Mouse (Mus musculus) C2C12 (cell line): ENCODE results near the gene Tuba8.

Source experiments
- CEBPB ChIP-seq: IDR thresholded peaks from one replicate; pipeline ENCODE4 v1.6.1; 2011; ENCODE audit warnings: low read depth, mild to moderate bottlenecking, control low read depth, moderate library complexity
- CTCF ChIP-seq: IDR thresholded peaks from one replicate; pipeline ENCODE4 v1.5.1; 2011; ENCODE audit not compliant: control insufficient read depth, insufficient read depth, insufficient read length
- FOSL1 ChIP-seq: IDR thresholded peaks from one replicate; pipeline ENCODE4 v1.8.0; 2011; ENCODE audit warnings: mild to moderate bottlenecking, low read length; ENCODE audit not compliant: poor library complexity, insufficient read depth, severe bottlenecking
- MAX ChIP-seq: IDR thresholded peaks from one replicate; pipeline ENCODE4 v1.6.1; 2011; ENCODE audit warnings: mild to moderate bottlenecking, control low read depth
- MYOG ChIP-seq: IDR thresholded peaks from one replicate; pipeline ENCODE4 v1.6.1; 2011; ENCODE audit not compliant: control insufficient read depth, insufficient read length; ENCODE audit errors: extremely low read depth
- USF1 ChIP-seq: IDR thresholded peaks from one replicate; pipeline ENCODE4 v1.6.1; 2011; ENCODE audit warnings: low read depth, mild to moderate bottlenecking, control low read depth, moderate library complexity

DNA sequence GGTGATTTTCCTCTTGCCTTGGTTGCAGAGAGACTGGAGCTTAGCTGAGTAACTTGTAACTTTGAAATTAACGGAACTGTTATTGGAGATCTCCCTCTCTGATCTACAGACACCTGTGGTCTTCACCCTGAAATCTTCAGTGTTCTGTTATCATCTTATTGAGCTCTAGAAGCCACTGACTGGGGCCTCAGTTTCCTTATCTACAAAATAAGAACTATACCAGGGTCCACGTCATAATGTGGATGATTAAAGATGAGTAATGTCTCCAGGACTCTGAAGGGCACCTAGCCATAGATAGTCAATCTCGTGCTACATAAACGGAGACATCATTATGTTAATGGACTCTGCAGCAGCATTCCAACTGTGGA, 33.8 kb upstream of the Tuba8 start:
- TF ChIP-seq USF1 (no peak), MAX (no peak), CTCF (no peak), CEBPB (no peak), MYOG (no peak), FOSL1 (no peak)
